24 mouse cellular contexts compared by ENCODE assay signal in genomic region chr15:99878541-99878940, GRCm38 (mm10). TPM values are rescaled to one million over a fixed set of nuclear protein-coding genes. Genes with fewer than 3 reads are reported as not detected.
DNase-seq lines count a peak whose midpoint lies in the region; ATAC-seq and TF ChIP-seq lines count a peak whose summit lies in the region.
"Had no signal": no experiment of that assay in that cellular context is flagged by ENCODE, and none has a peak within 500 bp of the region (broad histone marks: within the 10 kb centered on the region; RNA-seq: fewer than 3 reads in every experiment).

No protein-coding gene starts in this region.

- no peak for TF ChIP-seq POLR2A in liver, adult 2 months (IDR thresholded peaks at IDR 0.05; ENCODE audit: extremely low read depth, insufficient read depth, low read length)

- TF ChIP-seq CTCF in liver, adult 2 months (IDR thresholded peaks at IDR 0.05; ENCODE audit: low read depth, low read length): no peak

- DNase-seq in liver, adult 2 months (ENCODE audit: extremely low read depth, low read depth, low spot score): peak; percentile 63
- no peak for DNase-seq in liver, embryonic 11.5 days (ENCODE audit: low spot score)
- DNase-seq in lung, postnatal 10 days: peak; percentile 36
- DNase-seq in lung, postnatal 36 days: no peak
- DNase-seq in cerebellum, postnatal 4 days (ENCODE audit: low spot score in 2 of 2): no peak
- DNase-seq: adrenal gland, postnatal 25 days; cerebellum, adult 11-12 months; cerebellum, adult 9-11 months; gastrocnemius, adult 2 months; gastrocnemius, postnatal 36 days; heart, adult 18-20 months; heart, postnatal 36 days; midbrain, embryonic 14.5 days; thymus, postnatal 4 days had no signal

- no peak for ATAC-seq in intestine, embryonic 16.5 days
- no peak for ATAC-seq in intestine, embryonic 15.5 days
- no peak for ATAC-seq in liver, embryonic 11.5 days (replicated peaks; ENCODE audit: low FRiP score)
- ATAC-seq: forebrain, embryonic 16.5 days; Patski had no signal

- no peaks in the 10 kb centered on the region for H3K36me3 ChIP-seq in intestine, embryonic 16.5 days (ENCODE audit: control insufficient read depth, insufficient read depth, low read length)
- H3K36me3 ChIP-seq in intestine, embryonic 15.5 days: peaks cover 3% of the 10 kb centered on the region; the same call in 1 of the 2 replicates
- H3K36me3 ChIP-seq in liver, adult 2 months (ENCODE audit: control insufficient read depth, insufficient read depth, low read length): no peaks in the 10 kb centered on the region
- H3K36me3 ChIP-seq in liver, embryonic 11.5 days (ENCODE audit: control insufficient read depth, insufficient read depth, low read length): no peaks in the 10 kb centered on the region
- H3K36me3 ChIP-seq: hindbrain, embryonic 12.5 days; limb, embryonic 10.5 days; limb, embryonic 15.5 days; lung, embryonic 15.5 days had no signal

- H3K4me1 ChIP-seq in intestine, embryonic 16.5 days (ENCODE audit: control insufficient read depth, insufficient read depth, low read length): no peaks in the 10 kb centered on the region
- no peaks in the 10 kb centered on the region for H3K4me1 ChIP-seq in intestine, embryonic 15.5 days (replicated peaks)
- H3K4me1 ChIP-seq in liver, adult 2 months (ENCODE audit: control insufficient read depth, insufficient read depth, low read length): peaks cover 24% of the 10 kb centered on the region
- peaks cover 2% of the 10 kb centered on the region; the same call in 1 of the 2 replicates for H3K4me1 ChIP-seq in liver, embryonic 11.5 days (replicated peaks; ENCODE audit: control insufficient read depth, insufficient read depth, low read length)

- no peaks in the 10 kb centered on the region for H3K9me3 ChIP-seq in intestine, embryonic 16.5 days (ENCODE audit: control insufficient read depth, low read length)
- H3K9me3 ChIP-seq in intestine, embryonic 15.5 days: no peaks in the 10 kb centered on the region
- H3K9me3 ChIP-seq in liver, embryonic 11.5 days (ENCODE audit: control insufficient read depth, low read length): no peaks in the 10 kb centered on the region
- H3K9me3 ChIP-seq: hindbrain, embryonic 12.5 days; limb, embryonic 10.5 days; limb, embryonic 15.5 days; lung, embryonic 15.5 days had no signal

- WGBS in intestine, embryonic 16.5 days: 80% methylated on average over 5 of the region's 5 CpGs
- 81% methylated on average over 5 of the region's 5 CpGs for WGBS in intestine, embryonic 15.5 days
- 27% methylated on average over 5 of the region's 5 CpGs for WGBS in liver, adult 2 months
- 91% methylated on average over 5 of the region's 5 CpGs for WGBS in liver, embryonic 11.5 days

- H3K4me3 ChIP-seq in intestine, embryonic 16.5 days (ENCODE audit: low read length): no peak overlapping the region
- no peak overlapping the region for H3K4me3 ChIP-seq in intestine, embryonic 15.5 days (replicated peaks)
- no peak overlapping the region for H3K4me3 ChIP-seq in liver, adult 2 months (ENCODE audit: insufficient read depth, low read depth, low read length)
- H3K4me3 ChIP-seq in liver, embryonic 11.5 days (ENCODE audit: low read depth, low read length): no peak overlapping the region
- H3K4me3 ChIP-seq: erythroblast, embryonic 14.5 days; gastrocnemius, adult 2 months; hindbrain, embryonic 12.5 days; limb, embryonic 10.5 days; limb, embryonic 15.5 days; lung, embryonic 15.5 days had no signal

- 0 out of 2 replicates have a peak overlapping the region, but pooled peaks have one; percentile 31 for H3K27ac ChIP-seq in intestine, embryonic 16.5 days (ENCODE audit: low read length)
- no peak overlapping the region for H3K27ac ChIP-seq in intestine, embryonic 15.5 days
- peak overlapping the region; percentile 27; the same call in 1 of the 2 replicates for H3K27ac ChIP-seq in liver, adult 2 months (replicated peaks; ENCODE audit: insufficient read depth, low read depth, low read length)
- no peak overlapping the region for H3K27ac ChIP-seq in liver, embryonic 11.5 days (ENCODE audit: low read depth, low read length)
- H3K27ac ChIP-seq: gastrocnemius, adult 2 months; hindbrain, embryonic 12.5 days; limb, embryonic 10.5 days; limb, embryonic 15.5 days; lung, embryonic 15.5 days had no signal

- no peaks in the 10 kb centered on the region for H3K27me3 ChIP-seq in intestine, embryonic 16.5 days (replicated peaks; ENCODE audit: control insufficient read depth, insufficient read depth, low read length)
- H3K27me3 ChIP-seq in intestine, embryonic 15.5 days (replicated peaks): no peaks in the 10 kb centered on the region
- H3K27me3 ChIP-seq in liver, adult 2 months (ENCODE audit: control insufficient read depth, insufficient read depth, low read length): no peaks in the 10 kb centered on the region
- H3K27me3 ChIP-seq in liver, embryonic 11.5 days (replicated peaks; ENCODE audit: control insufficient read depth, insufficient read depth, low read length): peaks cover 5% of the 10 kb centered on the region; the same call in 1 of the 2 replicates
- H3K27me3 ChIP-seq: hindbrain, embryonic 12.5 days; limb, embryonic 15.5 days; lung, embryonic 15.5 days; Patski had no signal

- no peak overlapping the region for H3K9ac ChIP-seq in intestine, embryonic 16.5 days (ENCODE audit: low read depth, low read length)
- no peak overlapping the region for H3K9ac ChIP-seq in intestine, embryonic 15.5 days
- H3K9ac ChIP-seq in liver, adult 2 months (ENCODE audit: low read depth, low read length): no peak overlapping the region
- H3K9ac ChIP-seq in liver, embryonic 11.5 days (ENCODE audit: low read depth, low read length): no peak overlapping the region
- H3K9ac ChIP-seq: hindbrain, embryonic 12.5 days; limb, embryonic 15.5 days; lung, embryonic 15.5 days had no signal

- H3K79me2 ChIP-seq in liver, adult 2 months (ENCODE audit: control insufficient read depth, insufficient read depth, low read length): peaks cover 15% of the 10 kb centered on the region; the same call in 1 of the 2 replicates

- no peak overlapping the region for H3K4me2 ChIP-seq in intestine, embryonic 16.5 days (ENCODE audit: low read depth, low read length)
- H3K4me2 ChIP-seq in intestine, embryonic 15.5 days (replicated peaks): no peak overlapping the region
- H3K4me2 ChIP-seq in liver, embryonic 11.5 days: no peak overlapping the region
- H3K4me2 ChIP-seq: heart, embryonic 11.5 days; hindbrain, embryonic 12.5 days; limb, embryonic 15.5 days; lung, embryonic 15.5 days had no signal

RNA-seq across cellular contexts. Expression of gene Lima1, which starts 3.3 kb away (rescaled TPM):
- 105 and 112 TPM in 2 replicates for polyA plus RNA-seq in intestine, embryonic 16.5 days (2015; fragmentation: Nextera tagmentation; extraction: Ambion mirVana)
- 86.5 and 96.4 TPM in 2 replicates for polyA plus RNA-seq in intestine, embryonic 15.5 days (2015; fragmentation: Nextera tagmentation; extraction: Ambion mirVana)
- total RNA-seq in liver, adult 2 months (2014; rRNA removed): 28.9 and 32.7 TPM in 2 replicates
- 11.2 and 16.0 TPM in 2 replicates for polyA plus RNA-seq in liver, adult 2 months (2012; rRNA removed)
- polyA plus RNA-seq in liver, embryonic 11.5 days (2014; fragmentation: Nextera tagmentation; extraction: Ambion mirVana): 19.0 and 19.3 TPM in 2 replicates

Comparison
In these comparisons a context has a peak if more than half of its experiments do, and no peak if none do; other contexts are left out.
1. H3K27ac ChIP-seq: peak in intestine, embryonic 16.5 days (single experiment) and liver, adult 2 months (single experiment); none in intestine, embryonic 15.5 days (single experiment) and liver, embryonic 11.5 days (single experiment).
2. DNase-seq: peak in liver, adult 2 months (single experiment) and lung, postnatal 10 days (single experiment); none in liver, embryonic 11.5 days (single experiment), lung, postnatal 36 days (single experiment) and cerebellum, postnatal 4 days (0 of 2).